Comparison of ENCODE assay signal across 8 mouse cellular contexts in the genomic region with DNA sequence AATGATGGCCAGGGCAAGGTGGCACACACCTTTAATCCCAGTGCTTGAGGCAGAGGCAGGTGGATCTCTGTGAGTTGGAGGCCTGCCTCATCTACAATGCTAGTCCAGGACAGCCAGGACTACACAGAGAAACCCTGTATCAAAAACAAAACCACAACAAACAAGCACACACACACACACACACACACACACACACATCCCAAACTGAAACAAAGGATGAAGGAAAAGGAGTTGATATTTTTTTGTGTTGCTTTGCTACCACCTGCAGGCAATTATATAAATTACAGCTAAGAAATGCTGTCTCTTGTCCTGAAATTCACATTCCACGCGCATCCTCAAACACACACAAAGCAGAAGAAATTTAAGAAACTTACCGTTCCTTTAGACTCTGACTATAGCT. TPM values are rescaled to one million over a fixed set of nuclear protein-coding genes. Genes with fewer than 3 reads are reported as not detected.
DNase-seq lines count a peak whose midpoint lies in the region; ATAC-seq lines count a peak whose summit lies in the region.

No protein-coding gene starts in this region.

- intact Hi-C loops in left cerebral cortex, postnatal 25 days (cut with DNase I) = no loop called here
- intact Hi-C loops in left cerebral cortex, postnatal 4 days (cut with DNase I) = no loop called here

- H3K4me2 ChIP-seq in forebrain, embryonic 14.5 days (ENCODE audit: low read length) = no peak overlapping the region
- H3K4me2 ChIP-seq in forebrain, embryonic 15.5 days (replicated peaks) = no peak overlapping the region

- H3K9me3 ChIP-seq in forebrain, embryonic 14.5 days (replicated peaks; ENCODE audit: control insufficient read depth, low read length) = no peaks in the 10 kb centered on the region
- no peaks in the 10 kb centered on the region for H3K9me3 ChIP-seq in forebrain, embryonic 15.5 days

- H3K9ac ChIP-seq in forebrain, embryonic 14.5 days (ENCODE audit: low read length) = no peak overlapping the region
- H3K9ac ChIP-seq in forebrain, embryonic 15.5 days (replicated peaks) = no peak overlapping the region

- H3K4me3 ChIP-seq in forebrain, embryonic 14.5 days (ENCODE audit: low read depth, low read length) = no peak overlapping the region
- no peak overlapping the region for H3K4me3 ChIP-seq in forebrain, embryonic 15.5 days

- no peak overlapping the region for H3K27ac ChIP-seq in forebrain, embryonic 14.5 days (ENCODE audit: low read depth, low read length)
- no peak overlapping the region for H3K27ac ChIP-seq in forebrain, embryonic 15.5 days (replicated peaks)

- no peaks in the 10 kb centered on the region for H3K27me3 ChIP-seq in forebrain, embryonic 14.5 days (replicated peaks; ENCODE audit: control insufficient read depth, insufficient read depth, low read length)
- H3K27me3 ChIP-seq in forebrain, embryonic 15.5 days = no peaks in the 10 kb centered on the region

- H3K4me1 ChIP-seq in forebrain, embryonic 14.5 days (ENCODE audit: control insufficient read depth, insufficient read depth, low read length) = no peaks in the 10 kb centered on the region
- H3K4me1 ChIP-seq in forebrain, embryonic 15.5 days = no peaks in the 10 kb centered on the region

- H3K36me3 ChIP-seq in forebrain, embryonic 14.5 days (ENCODE audit: control insufficient read depth, insufficient read depth, low read length) = peaks cover 7% of the 10 kb centered on the region
- H3K36me3 ChIP-seq in forebrain, embryonic 15.5 days = 0 out of 2 replicates have a peak, but pooled peaks cover 5% of the 10 kb centered on the region

- peak; percentile 32; the same call in 1 of the 2 replicates for ATAC-seq in forebrain, embryonic 14.5 days
- no peak for ATAC-seq in forebrain, embryonic 15.5 days (replicated peaks)

- peak; percentile 45 for DNase-seq in forebrain, embryonic 14.5 days (ENCODE audit: low spot score)
- peak; percentile 12 to 15 for DNase-seq in left cerebral cortex, postnatal 25 days (ENCODE audit: low spot score in 2 of 2)
- DNase-seq in left cerebral cortex, postnatal 4 days = no peak
- DNase-seq in ES-CJ7 (ENCODE audit: low read depth, low spot score) = peak; percentile 4
- DNase-seq in brain, embryonic 18.5 days (ENCODE audit: low read depth, low spot score) = peak; percentile 1
- no peak for DNase-seq in thymus, adult 18-20 months
- no peak for DNase-seq in ovary, adult 18-20 months (ENCODE audit: low spot score)

- WGBS in forebrain, embryonic 14.5 days = 84% methylated on average over 3 of the region's 3 CpGs
- 71% methylated on average over 3 of the region's 3 CpGs for WGBS in forebrain, embryonic 15.5 days

RNA-seq across cellular contexts. Expression of a gene that starts 41.9 kb away (rescaled TPM):
- polyA plus RNA-seq in forebrain, embryonic 14.5 days (2014; fragmentation: Nextera tagmentation; extraction: Ambion mirVana) = 34.8 and 36.4 TPM in 2 replicates
- 34.6 and 38.6 TPM in 2 replicates for polyA plus RNA-seq in forebrain, embryonic 15.5 days (2015; fragmentation: Nextera tagmentation; extraction: Ambion mirVana)
- 10 to 100 TPM; 18.3 to 18.9 TPM for total RNA-seq in left cerebral cortex, postnatal 25 days (2021)
- total RNA-seq in left cerebral cortex, postnatal 4 days (2021) = 10 to 100 TPM; 15.5 to 19.2 TPM

Comparison
In these comparisons a context has a peak if more than half of its experiments do, and no peak if none do; other contexts are left out.
1. DNase-seq: peak in forebrain, embryonic 14.5 days (single experiment), left cerebral cortex, postnatal 25 days (2 of 2), ES-CJ7 (single experiment) and brain, embryonic 18.5 days (single experiment); none in left cerebral cortex, postnatal 4 days (single experiment), thymus, adult 18-20 months (0 of 2) and ovary, adult 18-20 months (single experiment).